Mouse (Mus musculus): ENCODE results near the gene Arrdc2. TPM values are rescaled to one million over a fixed set of nuclear protein-coding genes. Genes with fewer than 3 reads are reported as not detected.

Arrdc2 gene
- polyA plus RNA-seq, 1 experiment from 2014 or later: 3.8 TPM

GRCm38 (mm10) chr8:70786291-70787050 is 53.0 kb downstream of the Arrdc2 start:
- 88% methylated on average over 25 of the region's 25 CpGs for WGBS
- Histone ChIP-seq H3K36me3 (peaks cover 51% of the 10 kb centered on the region), H3K27me3 (ENCODE audit: insufficient read depth, poor library complexity, severe bottlenecking) (peaks cover 20% of the 10 kb centered on the region; the same call in 1 of the 2 replicates), H3K27ac (no peak overlapping the region), H3K4me1 (peaks cover 44% of the 10 kb centered on the region), H3K9me3 (no peaks in the 10 kb centered on the region), H3K4me3 (no peak overlapping the region)
- DNase-seq (ENCODE audit: low spot score): no peak

Small RNAs within 50 kb of the gene (microRNA-seq; reads per million reads assigned to microRNA genes)
- gene Mir7240: 1.0 reads per million

Other genes with a start within 250 kb of the Arrdc2 start
- gene Isyna1, start 245.3 kb downstream of the Arrdc2 start, polyA plus RNA-seq (2016; fragmentation: Nextera tagmentation; extraction: Ambion mirVana): 192 and 214 TPM in 2 replicates
- gene Ssbp4, start 230.8 kb downstream of the Arrdc2 start, polyA plus RNA-seq (2016; fragmentation: Nextera tagmentation; extraction: Ambion mirVana): 67.3 and 107 TPM in 2 replicates
- gene Lrrc25, start 223.6 kb downstream of the Arrdc2 start, polyA plus RNA-seq (2016; fragmentation: Nextera tagmentation; extraction: Ambion mirVana): 0.15 and 1.4 TPM in 2 replicates
- 0.43 and 1.6 TPM in 2 replicates for gene Gdf15, start 207.3 kb downstream of the Arrdc2 start, polyA plus RNA-seq (2016; fragmentation: Nextera tagmentation; extraction: Ambion mirVana)
- gene Pgpep1, start 179.3 kb downstream of the Arrdc2 start, polyA plus RNA-seq (2016; fragmentation: Nextera tagmentation; extraction: Ambion mirVana): 38.0 and 42.0 TPM in 2 replicates
- gene Lsm4, start 166.5 kb downstream of the Arrdc2 start, polyA plus RNA-seq (2016; fragmentation: Nextera tagmentation; extraction: Ambion mirVana): 344 and 410 TPM in 2 replicates
- gene Jund, start 140.8 kb downstream of the Arrdc2 start, polyA plus RNA-seq (2016; fragmentation: Nextera tagmentation; extraction: Ambion mirVana): 76.3 and 116 TPM in 2 replicates
- gene Iqcn, start 136.3 kb downstream of the Arrdc2 start, polyA plus RNA-seq (2016; fragmentation: Nextera tagmentation; extraction: Ambion mirVana): not detected in 2 replicates
- not detected in 2 replicates for gene Gm3336, start 121.2 kb downstream of the Arrdc2 start, polyA plus RNA-seq (2016; fragmentation: Nextera tagmentation; extraction: Ambion mirVana)
- gene Pde4c, start 116.0 kb downstream of the Arrdc2 start, polyA plus RNA-seq (2016; fragmentation: Nextera tagmentation; extraction: Ambion mirVana): 0.45 and 0.48 TPM in 2 replicates
- 11.2 and 14.2 TPM in 2 replicates for gene Rab3a, start 85.0 kb downstream of the Arrdc2 start, polyA plus RNA-seq (2016; fragmentation: Nextera tagmentation; extraction: Ambion mirVana)
- gene Mpv17l2, start 78.8 kb downstream of the Arrdc2 start, polyA plus RNA-seq (2016; fragmentation: Nextera tagmentation; extraction: Ambion mirVana): 39.0 and 44.6 TPM in 2 replicates
- gene Pik3r2, start 63.0 kb downstream of the Arrdc2 start, polyA plus RNA-seq (2016; fragmentation: Nextera tagmentation; extraction: Ambion mirVana): 40.6 and 43.5 TPM in 2 replicates
- gene Mast3, start 34.7 kb downstream of the Arrdc2 start, polyA plus RNA-seq (2016; fragmentation: Nextera tagmentation; extraction: Ambion mirVana): 7.9 and 9.3 TPM in 2 replicates
- gene Il12rb1, start 31.3 kb downstream of the Arrdc2 start, polyA plus RNA-seq (2016; fragmentation: Nextera tagmentation; extraction: Ambion mirVana): 0.12 TPM in 1 of 2 replicates, not detected in the other
- gene Kcnn1, start 23.5 kb upstream of the Arrdc2 start, polyA plus RNA-seq (2016; fragmentation: Nextera tagmentation; extraction: Ambion mirVana): 1.1 and 1.6 TPM in 2 replicates
- 120 and 143 TPM in 2 replicates for gene Ccdc124, start 34.2 kb upstream of the Arrdc2 start, polyA plus RNA-seq (2016; fragmentation: Nextera tagmentation; extraction: Ambion mirVana)
- gene Slc5a5, start 53.0 kb upstream of the Arrdc2 start, polyA plus RNA-seq (2016; fragmentation: Nextera tagmentation; extraction: Ambion mirVana): 0.07 and 0.29 TPM in 2 replicates
- gene Rpl18a, start 57.7 kb upstream of the Arrdc2 start, polyA plus RNA-seq (2016; fragmentation: Nextera tagmentation; extraction: Ambion mirVana): 2,378 and 2,634 TPM in 2 replicates
- 49.6 and 58.4 TPM in 2 replicates for gene Map1s, start 66.2 kb upstream of the Arrdc2 start, polyA plus RNA-seq (2016; fragmentation: Nextera tagmentation; extraction: Ambion mirVana)

Measured in heart, embryonic 10.5 days (tissue).